Comparison of ENCODE assay signal across 19 mouse cellular contexts in the genomic region with DNA sequence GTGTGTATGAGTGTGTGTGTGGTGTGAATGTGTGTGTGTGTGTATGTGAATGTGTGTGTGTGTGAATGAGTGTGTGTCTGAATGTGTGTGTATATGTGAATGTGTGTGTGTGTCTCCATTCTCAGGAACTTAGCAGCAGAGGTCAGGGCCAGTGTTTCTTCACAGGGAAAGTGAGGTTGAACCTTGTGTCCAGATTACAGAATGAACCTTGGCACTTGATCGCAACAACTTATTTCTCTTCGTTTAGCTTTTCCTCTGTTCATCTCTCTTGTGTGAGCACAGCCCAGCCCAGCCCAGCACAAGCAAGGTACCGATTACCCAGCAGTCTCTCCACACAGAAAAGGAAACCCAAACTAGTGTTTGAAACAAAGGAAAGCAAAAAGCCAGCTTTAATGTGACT.
"Had no signal": no experiment of that assay in that cellular context is flagged by ENCODE, and none has a peak within 500 bp of the region (broad histone marks: within the 10 kb centered on the region; RNA-seq: fewer than 3 reads in every experiment).

No protein-coding gene starts in this region.

- H3K36me3 ChIP-seq: lung, embryonic 15.5 days; midbrain, embryonic 13.5 days; neural tube, embryonic 13.5 days; neural tube, embryonic 15.5 days; stomach, embryonic 15.5 days had no signal

- H3K4me3 ChIP-seq: lung, embryonic 15.5 days; megakaryocyte, embryonic 14.5 days; midbrain, embryonic 13.5 days; myocyte; neural tube, embryonic 13.5 days; neural tube, embryonic 15.5 days; stomach, embryonic 15.5 days had no signal

- DNase-seq: lung, adult 2 months; lung, postnatal 14 days; lung, postnatal 36 days; retina, postnatal 1 day; right cerebral cortex, adult 18-20 months; right cerebral cortex, postnatal 25 days; right cerebral cortex, postnatal 4 days; thymus, adult 2 months; thymus, postnatal 25 days; thymus, postnatal 4 days had no signal

- H3K4me1 ChIP-seq: megakaryocyte, embryonic 14.5 days; neural tube, embryonic 13.5 days; stomach, embryonic 15.5 days had no signal

- H3K27me3 ChIP-seq: lung, embryonic 15.5 days; neural tube, embryonic 13.5 days; neural tube, embryonic 15.5 days; stomach, embryonic 15.5 days had no signal

- H3K27ac ChIP-seq: lung, embryonic 15.5 days; macrophage; midbrain, embryonic 13.5 days; neural tube, embryonic 13.5 days; neural tube, embryonic 15.5 days; stomach, embryonic 15.5 days; stomach, postnatal 0 days had no signal

- H3K9ac ChIP-seq: lung, embryonic 15.5 days; midbrain, embryonic 13.5 days; neural tube, embryonic 13.5 days; neural tube, embryonic 15.5 days; stomach, embryonic 15.5 days had no signal
